Mouse (Mus musculus): ENCODE results near the gene Psme4. TPM values are rescaled to one million over a fixed set of nuclear protein-coding genes. Genes with fewer than 3 reads are reported as not detected.
A peak's percentile ranks its signal among the peaks of the same experiment; 100 is the strongest.

Psme4 gene
- total RNA-seq, 2 experiments from 2014 or later, result 41.5 to 62.5 TPM

DNA sequence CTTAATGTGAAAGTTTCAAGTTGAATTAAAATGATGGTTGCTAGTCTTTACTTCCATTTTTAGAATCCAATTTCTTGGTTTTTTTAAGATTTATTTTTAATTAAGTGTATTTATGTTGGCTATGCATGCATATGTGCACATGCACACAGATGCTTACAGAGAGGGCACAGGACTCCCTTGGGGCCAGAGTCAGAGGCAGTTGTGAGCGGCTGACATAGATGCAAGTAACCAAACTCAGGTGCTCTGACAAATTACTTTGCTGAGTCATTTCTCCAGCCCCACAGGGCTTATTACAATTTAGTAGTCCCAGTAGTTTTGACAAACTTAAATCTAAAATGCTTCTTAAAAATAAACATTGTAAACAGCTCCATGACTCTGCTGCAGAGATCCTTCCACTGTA lies 10.1 kb downstream of the Psme4 start:
- ATAC-seq (replicated peaks; ENCODE audit: low FRiP score, poor library complexity, severe bottlenecking), result no peak

GRCm38 (mm10) chr11:30785497-30785896 lies 14.0 kb downstream of the Psme4 start:
- ATAC-seq (replicated peaks; ENCODE audit: low FRiP score, poor library complexity, severe bottlenecking), result no peak

- no peak for ATAC-seq (replicated peaks; ENCODE audit: low FRiP score, poor library complexity, severe bottlenecking)
Measured at GRCm38 (mm10) chr11:30786230-30786983, 14.9 kb downstream of the Psme4 start.

GRCm38 (mm10) chr11:30792680-30793079 lies 21.2 kb downstream of the Psme4 start:
- no peak for ATAC-seq (replicated peaks; ENCODE audit: low FRiP score, poor library complexity, severe bottlenecking)

- no peak for ATAC-seq (replicated peaks; ENCODE audit: low FRiP score, poor library complexity, severe bottlenecking)
Measured at GRCm38 (mm10) chr11:30793753-30794152, 22.2 kb downstream of the Psme4 start.

GRCm38 (mm10) chr11:30797236-30797635 lies 25.7 kb downstream of the Psme4 start:
- no peak for ATAC-seq (replicated peaks; ENCODE audit: low FRiP score, poor library complexity, severe bottlenecking)

DNA sequence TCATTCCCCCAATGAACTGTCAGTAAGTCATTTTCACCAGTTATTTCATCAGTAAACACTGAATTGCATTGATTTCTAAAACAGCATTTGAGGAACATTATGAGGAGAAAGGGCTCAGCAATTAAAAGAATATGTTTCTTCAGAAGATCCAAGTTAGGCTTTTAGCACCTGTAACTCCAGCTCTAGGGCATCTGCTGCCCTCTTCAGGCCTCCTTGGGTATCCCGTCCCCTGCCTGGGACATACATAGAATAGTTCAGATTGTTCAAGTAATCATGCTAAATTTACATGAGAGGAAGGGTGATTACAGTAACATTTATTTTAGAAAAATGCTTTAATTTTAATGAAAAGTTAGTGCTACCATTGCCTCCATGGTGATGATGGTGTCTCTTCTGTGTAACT lies 28.0 kb downstream of the Psme4 start:
- peak; percentile 78 for ATAC-seq (replicated peaks; ENCODE audit: low FRiP score, poor library complexity, severe bottlenecking)

GRCm38 (mm10) chr11:30800091-30800490 lies 28.6 kb downstream of the Psme4 start:
- no peak for ATAC-seq (replicated peaks; ENCODE audit: low FRiP score, poor library complexity, severe bottlenecking)

GRCm38 (mm10) chr11:30802421-30802820 lies 30.9 kb downstream of the Psme4 start:
- ATAC-seq (replicated peaks; ENCODE audit: low FRiP score, poor library complexity, severe bottlenecking), result no peak

- no peak for ATAC-seq (replicated peaks; ENCODE audit: low FRiP score, poor library complexity, severe bottlenecking)
Measured at GRCm38 (mm10) chr11:30821116-30821515, 49.6 kb downstream of the Psme4 start.

- no peak for ATAC-seq (replicated peaks; ENCODE audit: low FRiP score, poor library complexity, severe bottlenecking)
Measured at GRCm38 (mm10) chr11:30838793-30839192, 67.3 kb downstream of the Psme4 start.

- ATAC-seq (replicated peaks; ENCODE audit: low FRiP score, poor library complexity, severe bottlenecking), result no peak
Measured at GRCm38 (mm10) chr11:30844355-30844754, 72.8 kb downstream of the Psme4 start.

GRCm38 (mm10) chr11:30872425-30872824 lies 100.9 kb downstream of the Psme4 start:
- no peak for ATAC-seq (replicated peaks; ENCODE audit: low FRiP score, poor library complexity, severe bottlenecking)

DNA sequence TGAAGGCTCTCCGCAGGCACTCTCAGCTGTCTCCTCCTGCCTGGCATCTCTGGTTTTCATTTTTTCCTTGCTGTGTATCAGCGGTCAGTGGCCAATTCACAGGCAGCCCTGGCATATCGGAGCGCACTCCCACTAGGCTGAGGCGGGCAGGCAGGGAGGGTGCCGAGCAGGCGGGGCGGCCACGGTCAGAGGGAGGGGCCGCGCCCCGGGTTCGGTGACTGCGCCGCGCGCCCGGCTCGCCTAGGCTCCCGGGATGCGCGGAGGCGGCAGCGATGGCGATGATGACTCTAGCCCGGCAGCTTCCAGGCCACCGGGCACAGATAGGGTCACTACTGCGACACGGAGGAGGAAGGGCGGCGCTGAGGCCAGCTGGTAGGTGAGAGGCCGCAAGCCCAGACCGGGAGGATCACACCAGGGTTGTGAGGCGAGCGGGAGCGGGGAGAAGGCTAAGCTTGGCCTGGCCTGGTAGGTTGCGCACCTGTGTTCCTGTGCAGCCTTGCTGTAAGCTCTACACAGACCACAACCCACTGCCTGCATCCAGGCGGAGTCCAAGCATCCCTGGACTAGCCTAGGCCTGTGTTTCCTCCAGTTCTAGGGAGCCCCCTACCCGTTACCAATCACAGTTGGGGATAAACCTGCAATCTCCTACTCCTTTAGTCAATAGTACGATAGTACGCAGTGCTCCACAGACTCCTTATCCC lies 113.8 kb downstream of the Psme4 start, which contains the start of the genes Gpr75 and Asb3:
Gene Gpr75 (plus strand): TSS at position 188 of the 701 bp plus-strand sequence.
Gene Asb3 (plus strand): TSS at position 246 of the 701 bp plus-strand sequence.
- ATAC-seq (replicated peaks; ENCODE audit: low FRiP score, poor library complexity, severe bottlenecking), result peak; percentile 78

- ATAC-seq (replicated peaks; ENCODE audit: low FRiP score, poor library complexity, severe bottlenecking), result no peak
Measured at GRCm38 (mm10) chr11:30888153-30888552, 116.6 kb downstream of the Psme4 start.

GRCm38 (mm10) chr11:30896201-30896600 lies 124.7 kb downstream of the Psme4 start:
- ATAC-seq (replicated peaks; ENCODE audit: low FRiP score, poor library complexity, severe bottlenecking), result no peak

- no peak for ATAC-seq (replicated peaks; ENCODE audit: low FRiP score, poor library complexity, severe bottlenecking)
Measured at GRCm38 (mm10) chr11:30899312-30899711, 127.8 kb downstream of the Psme4 start.

DNA sequence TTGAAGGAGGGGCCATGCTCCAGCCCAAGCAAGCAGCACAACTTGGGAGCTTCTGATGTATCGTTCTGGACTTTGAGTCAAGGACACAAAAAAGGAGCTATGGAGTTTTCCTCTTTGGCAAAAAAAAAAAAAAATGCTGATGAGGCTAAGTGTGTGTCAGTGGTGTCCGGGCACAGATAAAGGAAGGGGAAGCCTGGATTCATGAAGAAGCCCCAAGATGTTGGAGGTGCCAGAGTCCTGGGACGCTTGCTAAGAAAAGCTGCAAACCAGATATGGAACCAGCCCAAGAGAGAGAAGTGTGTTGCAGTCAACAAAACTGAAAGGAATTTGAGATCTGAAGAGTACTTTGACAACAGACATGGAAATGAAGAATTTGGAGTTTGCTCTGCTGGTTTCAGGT lies 140.8 kb downstream of the Psme4 start:
- ATAC-seq (replicated peaks; ENCODE audit: low FRiP score, poor library complexity, severe bottlenecking), result no peak

DNA sequence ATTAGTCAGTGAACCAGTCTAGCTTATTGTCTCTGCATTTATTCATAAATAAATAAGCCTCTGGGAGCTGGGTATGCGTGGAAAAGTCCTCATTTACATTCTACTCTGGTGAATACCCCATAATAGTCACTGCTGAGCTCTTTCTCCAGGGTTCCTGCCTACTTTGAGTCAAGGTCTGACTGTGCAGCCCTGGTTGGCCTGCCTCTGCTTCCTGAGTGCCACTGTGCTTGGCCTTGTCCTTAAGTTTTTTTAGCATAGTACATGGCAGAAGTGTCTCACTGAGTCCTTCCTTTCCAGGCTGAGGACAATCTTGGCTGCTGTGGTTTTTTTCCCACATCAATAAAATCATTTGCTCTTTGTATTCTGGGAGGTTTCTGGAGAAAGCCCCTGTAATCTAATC lies 149.1 kb downstream of the Psme4 start:
- no peak for ATAC-seq (replicated peaks; ENCODE audit: low FRiP score, poor library complexity, severe bottlenecking)

DNA sequence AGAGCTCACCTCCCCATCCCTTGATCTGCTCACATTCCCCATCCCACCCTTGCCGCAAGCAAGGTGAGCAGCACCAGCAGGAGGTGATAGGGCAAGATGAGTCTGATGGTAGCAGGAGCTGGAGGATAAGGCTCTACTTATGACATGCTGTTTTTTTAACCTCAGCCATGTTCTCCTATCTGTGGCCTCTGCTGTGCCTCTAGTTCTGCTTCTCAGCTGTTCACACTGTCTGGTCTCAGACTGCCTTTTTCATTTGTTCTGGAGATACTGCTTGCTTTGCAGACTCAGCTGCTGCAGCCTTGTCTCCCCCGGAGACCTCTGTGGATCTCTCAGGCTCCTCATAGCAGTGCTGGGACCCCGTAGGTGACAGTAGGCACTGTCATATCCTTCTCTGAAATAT lies 151.8 kb downstream of the Psme4 start:
- no peak for ATAC-seq (replicated peaks; ENCODE audit: low FRiP score, poor library complexity, severe bottlenecking)

- ATAC-seq (replicated peaks; ENCODE audit: low FRiP score, poor library complexity, severe bottlenecking), result peak; percentile 49; the same call in 1 of the 2 replicates
Measured at GRCm38 (mm10) chr11:30928079-30928478, 156.6 kb downstream of the Psme4 start.

Measured in erythroid progenitor cell, adult 5-6 weeks (primary cell).